Mouse (Mus musculus) frontal cortex, adult 2 months (tissue): ENCODE results near the gene Gm35549. TPM values are rescaled to one million over a fixed set of nuclear protein-coding genes. Genes with fewer than 3 reads are reported as not detected.
A peak's percentile ranks its signal among the peaks of the same experiment; 100 is the strongest.

Experiments used
- DNase-seq, 2 experiments: peaks; one replicate each; pipeline ENCODE4 v3.0.0; 2022; ENCODE audit warnings: low spot score in 1 of 2; ENCODE audit errors: extremely low spot score in 1 of 2
- polyA plus RNA-seq: library from polyadenylated mRNA; depleted of rRNA; stranded (reverse); fragments of >200 nt; gene quantifications from 2 replicates; pipeline ENCODE4 v1.2.3, GENCODE M21; 2012; rRNA removed

The Gm35549 gene
- polyA plus RNA-seq, 1 experiment, result not detected

DNA sequence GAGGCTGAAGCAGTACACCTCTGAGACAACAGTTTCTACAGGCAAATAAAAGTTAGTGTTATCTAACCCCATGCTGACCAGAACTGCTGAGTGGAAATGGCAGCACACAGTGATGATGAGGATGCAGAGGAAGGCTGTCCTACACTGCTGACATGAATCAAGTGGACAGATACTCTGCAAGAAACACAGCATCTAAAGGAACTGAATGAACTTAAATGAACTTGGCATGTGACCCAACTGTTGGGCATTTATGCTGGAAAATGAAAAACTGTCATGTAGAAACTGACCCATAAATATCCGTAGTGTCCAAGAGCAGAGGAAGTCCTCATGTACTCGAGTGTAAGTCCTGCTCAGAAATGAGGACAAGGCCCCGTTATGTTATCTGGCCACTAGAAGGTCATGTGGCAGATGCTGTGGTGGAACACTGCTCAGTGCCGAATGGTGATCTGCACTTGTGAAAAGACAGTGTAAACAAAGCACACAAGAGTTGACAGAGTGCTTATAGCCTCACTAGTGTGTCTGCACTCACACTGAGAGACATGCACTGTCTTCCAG is 13.9 kb downstream of the Gm35549 start:
- no peak for DNase-seq

DNA sequence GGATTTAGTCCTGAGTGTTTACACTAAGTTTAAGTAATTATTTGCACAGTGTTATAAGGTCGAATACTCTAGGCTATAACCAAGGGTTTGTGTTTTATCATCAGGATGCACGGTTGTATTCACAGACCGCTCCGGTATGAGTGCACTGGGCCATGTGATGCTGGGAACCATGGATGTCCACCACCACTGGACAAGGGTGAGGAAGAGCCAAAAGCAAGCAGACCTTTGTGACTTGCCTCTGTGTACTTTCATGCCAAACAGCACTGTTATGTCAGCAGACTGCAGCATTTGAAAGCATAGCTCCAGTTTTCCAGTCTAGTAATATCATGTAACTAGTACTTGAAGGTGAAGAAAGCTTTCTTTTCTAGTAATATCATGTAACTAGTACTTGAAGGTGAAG is 17.1 kb downstream of the Gm35549 start:
- no peak for DNase-seq

DNA sequence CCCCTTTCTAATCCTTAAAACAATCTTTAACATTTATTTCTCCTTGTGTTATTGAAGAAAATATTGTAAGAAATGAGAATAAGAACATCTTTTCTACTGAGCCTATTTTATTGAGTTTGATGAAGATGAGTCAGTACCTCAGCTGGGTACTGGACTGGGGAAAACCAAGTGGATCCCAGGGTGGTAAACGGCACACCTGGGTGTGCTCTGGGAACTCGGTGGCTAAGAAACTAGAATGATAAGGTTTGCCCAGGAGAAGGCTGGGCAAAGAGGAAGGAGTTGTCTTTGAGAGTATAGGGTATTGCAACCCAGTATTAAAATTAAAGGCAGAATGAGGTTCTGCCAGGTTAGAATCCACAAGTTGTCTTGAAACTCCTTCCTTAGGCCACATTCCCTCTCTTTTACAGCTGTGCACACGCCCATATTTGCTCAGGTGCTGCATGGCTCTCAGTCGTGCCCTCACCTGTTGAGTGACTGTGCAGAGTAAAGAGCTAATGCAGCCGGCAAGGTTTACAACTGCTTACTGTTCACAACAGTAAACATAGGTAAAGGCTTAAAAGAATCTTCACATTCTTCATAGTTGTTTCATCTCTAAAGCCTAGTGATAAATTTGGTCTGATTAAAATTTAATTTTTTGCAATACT is 20.3 kb downstream of the Gm35549 start:
- no peak for DNase-seq

DNA sequence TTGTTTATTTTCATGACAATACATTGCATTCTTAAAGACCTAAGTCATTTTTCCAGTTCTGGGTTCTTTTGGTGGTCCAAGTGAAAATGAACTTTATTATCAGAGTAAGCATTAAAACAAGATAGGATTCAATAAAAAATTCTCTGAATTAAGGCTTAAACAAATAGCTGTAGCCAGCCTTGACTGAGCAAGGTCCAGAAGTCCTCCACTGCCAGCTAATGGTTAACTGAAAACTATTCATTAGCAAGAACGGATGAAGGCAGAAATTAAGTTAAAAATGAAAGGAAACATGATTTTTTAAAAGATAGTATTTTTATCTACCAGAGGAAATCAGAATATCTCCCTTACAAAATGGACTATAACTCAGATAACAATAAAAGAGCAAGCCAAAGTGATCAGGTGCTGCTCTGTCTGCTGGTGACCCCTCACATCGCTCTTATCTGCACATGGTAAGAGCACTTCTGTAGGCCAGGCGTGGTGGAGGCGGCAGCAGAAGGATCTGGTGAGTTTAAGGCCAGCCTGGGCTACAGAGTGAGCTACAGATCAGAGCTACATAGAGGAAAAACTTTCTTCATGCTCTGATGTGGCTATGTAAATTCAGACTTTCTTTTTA is 28.5 kb downstream of the Gm35549 start:
- no peak for DNase-seq

DNA sequence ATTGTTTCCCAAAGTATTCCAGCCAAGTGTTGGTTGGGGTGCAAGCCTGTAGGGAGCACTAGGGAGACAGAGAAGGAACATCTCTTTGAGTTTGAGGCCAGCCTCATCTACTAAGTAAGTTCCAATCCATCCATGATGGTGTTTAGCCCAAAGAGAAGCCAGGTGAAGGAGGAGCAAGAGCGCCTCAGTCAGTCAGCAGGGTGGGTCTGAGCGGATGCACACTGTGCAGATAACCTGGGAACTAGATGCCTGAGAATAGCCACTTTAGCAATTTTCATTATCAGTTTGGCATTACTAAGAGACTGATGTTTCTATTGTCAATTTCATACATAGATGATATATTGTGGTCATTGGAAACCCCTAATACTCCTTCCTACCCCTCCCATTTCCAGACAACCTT is 29.1 kb downstream of the Gm35549 start:
- DNase-seq, result no peak

GRCm38 (mm10) chr9:122812386-122812785 is 31.4 kb downstream of the Gm35549 start:
- DNase-seq, result no peak

- DNase-seq, result no peak
Observed at GRCm38 (mm10) chr9:122810212-122810611, 33.6 kb downstream of the Gm35549 start.

- no peak for DNase-seq
Observed at GRCm38 (mm10) chr9:122807186-122807585, 36.6 kb downstream of the Gm35549 start.

DNA sequence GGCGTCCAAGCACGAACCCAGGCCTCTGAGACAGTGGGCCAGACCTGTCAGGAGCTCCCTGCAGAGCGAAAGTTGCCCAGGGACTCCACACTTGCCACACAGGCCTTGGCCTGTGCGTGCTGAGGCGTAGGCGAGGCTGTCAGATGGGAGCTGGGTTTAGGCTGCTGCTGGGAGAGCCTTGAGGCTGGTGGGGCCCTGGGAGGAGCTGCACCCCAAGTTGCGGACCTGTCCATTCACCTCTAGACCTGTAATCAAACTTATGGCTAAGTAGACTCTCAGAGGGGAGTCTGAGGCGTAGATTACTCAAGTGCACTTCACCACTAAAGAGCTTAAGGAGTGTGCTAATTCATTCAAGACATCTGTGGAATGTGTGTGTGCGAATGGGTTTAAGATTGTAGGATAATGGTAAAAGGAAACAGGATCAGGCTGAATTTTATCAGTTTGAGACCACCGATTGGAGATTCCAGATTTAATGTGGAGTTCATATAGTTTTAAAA is 37.9 kb downstream of the Gm35549 start:
- peak in 1 of 2 experiments; percentile 6 for DNase-seq

- DNase-seq, result peak; percentile 74 to 93
Observed at GRCm38 (mm10) chr9:122805053-122805844, 38.6 kb downstream of the Gm35549 start, which contains the start of gene Tcaim. Gene Tcaim (plus strand): TSS chr9:122805539.

- DNase-seq, result no peak
Observed at GRCm38 (mm10) chr9:122786534-122786933, 57.3 kb downstream of the Gm35549 start.

DNA sequence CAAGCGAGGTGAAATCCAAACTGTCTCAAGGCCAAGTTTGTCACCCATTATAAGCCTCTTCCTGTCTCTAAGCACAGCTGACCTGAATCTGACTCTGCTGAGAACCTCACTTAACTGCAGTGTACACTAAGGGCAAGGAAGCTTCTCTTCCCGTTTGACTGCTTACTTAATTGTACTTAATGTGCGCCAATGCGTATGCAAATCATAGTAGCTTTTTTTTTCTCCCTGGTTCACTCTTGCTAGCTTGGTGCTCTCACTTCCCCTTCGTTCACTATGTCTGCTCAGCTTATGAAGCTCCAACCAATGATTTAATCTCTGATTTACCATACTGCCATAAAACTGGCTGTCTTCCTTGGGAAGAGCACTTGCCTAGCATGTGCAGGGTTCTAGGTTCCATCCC is 58.6 kb downstream of the Gm35549 start:
- DNase-seq, result no peak

Other genes starting within 250 kb of the Gm35549 start
- not detected in 2 replicates for gene Topaz1, start 96.7 kb downstream of the Gm35549 start, polyA plus RNA-seq
- 12.2 and 14.7 TPM in 2 replicates for gene Tcaim, start 38.5 kb downstream of the Gm35549 start, polyA plus RNA-seq
- 141 and 158 TPM in 2 replicates for gene Zfp445, start 22.0 kb upstream of the Gm35549 start, polyA plus RNA-seq
- gene Zkscan7, start 41.6 kb upstream of the Gm35549 start, polyA plus RNA-seq, result 4.1 and 4.3 TPM in 2 replicates
- gene Zfp105, start 79.0 kb upstream of the Gm35549 start, polyA plus RNA-seq, result 4.8 and 5.9 TPM in 2 replicates
- gene 1110059G10Rik, start 107.0 kb upstream of the Gm35549 start, polyA plus RNA-seq, result 20.5 and 20.7 TPM in 2 replicates
- 1.1 and 1.9 TPM in 2 replicates for gene Kif15, start 107.0 kb upstream of the Gm35549 start, polyA plus RNA-seq
- 31.0 and 34.1 TPM in 2 replicates for gene Tmem42, start 177.3 kb upstream of the Gm35549 start, polyA plus RNA-seq
- gene Tgm4, start 190.7 kb upstream of the Gm35549 start, polyA plus RNA-seq, result 1.4 and 1.5 TPM in 2 replicates